Mouse (Mus musculus): ENCODE data around the gene Tfam. TPM values are rescaled to one million over a fixed set of nuclear protein-coding genes. Genes with fewer than 3 reads are reported as not detected.

Gene Tfam
- polyA plus RNA-seq, 1 experiment from 2014 or later, result 52.2 TPM

DNA sequence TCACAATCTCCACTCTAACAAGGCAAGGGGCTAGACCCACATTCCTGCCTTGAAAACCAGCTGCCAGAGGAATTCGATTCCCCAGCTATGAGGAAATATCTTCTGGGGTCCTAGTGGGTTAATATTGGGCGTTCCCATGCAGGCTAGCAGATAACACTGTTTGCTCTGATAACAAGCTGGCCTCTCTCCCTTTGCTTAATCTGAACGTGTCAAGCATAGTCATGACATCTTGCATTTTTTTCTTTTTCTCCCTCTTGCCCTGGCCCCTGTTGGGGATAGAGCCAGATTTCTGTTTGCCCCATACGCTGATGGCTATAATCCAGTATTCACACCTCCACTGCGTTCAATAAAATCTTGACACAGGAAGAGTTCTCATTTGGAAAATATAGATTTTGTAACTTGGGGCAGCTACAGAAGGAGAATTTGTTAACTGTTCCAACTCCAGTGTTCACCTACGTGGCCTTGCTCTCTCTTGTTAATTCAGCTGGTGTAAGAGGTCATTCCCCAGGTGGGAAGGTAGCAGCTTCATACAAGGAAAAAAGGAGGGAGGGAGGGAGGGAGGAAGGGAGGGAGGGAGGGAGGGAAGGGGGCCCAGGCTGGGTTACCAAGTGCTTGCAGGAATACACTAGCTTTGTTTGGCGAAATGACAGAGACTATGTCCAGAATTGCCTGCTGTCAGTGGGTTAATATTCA lies 54.6 kb downstream of the Tfam start:
- no peak overlapping the region for H3K4me2 ChIP-seq (ENCODE audit: low read length)
- 55% methylated on average over 7 of the region's 7 CpGs for WGBS
- H3K27me3 ChIP-seq (replicated peaks; ENCODE audit: control insufficient read depth, insufficient read depth, low read length), result no peaks in the 10 kb centered on the region
- H3K27ac ChIP-seq (ENCODE audit: low read length), result no peak overlapping the region
- H3K9me3 ChIP-seq (ENCODE audit: control insufficient read depth, low read length), result no peaks in the 10 kb centered on the region
- ATAC-seq, result no peak
- no peaks in the 10 kb centered on the region for H3K36me3 ChIP-seq (ENCODE audit: control insufficient read depth, insufficient read depth)
- peaks cover 2% of the 10 kb centered on the region; the same call in 1 of the 2 replicates for H3K4me1 ChIP-seq (replicated peaks; ENCODE audit: control insufficient read depth, insufficient read depth, low read length)
- H3K9ac ChIP-seq (replicated peaks; ENCODE audit: low read depth, low read length), result no peak overlapping the region
- no peak overlapping the region for H3K4me3 ChIP-seq (replicated peaks; ENCODE audit: low read length)

DNA sequence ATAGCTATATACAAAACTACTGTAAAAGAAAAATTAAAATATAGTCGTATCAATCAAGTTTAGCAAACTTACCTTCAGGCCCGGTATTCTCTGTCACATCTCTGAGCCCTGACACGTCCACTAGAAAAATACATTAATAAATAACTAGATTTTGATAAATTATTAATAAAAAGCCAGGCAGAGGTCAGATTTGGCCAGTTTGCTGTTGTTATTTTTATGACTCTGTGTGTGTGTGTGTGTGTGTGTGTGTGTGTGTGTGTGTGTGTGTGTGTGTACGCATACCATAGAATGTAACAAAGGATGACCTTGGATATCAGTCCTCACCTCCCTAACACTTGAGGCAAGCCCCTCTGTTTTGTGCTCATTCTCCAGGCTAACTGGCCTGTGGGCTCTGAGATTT lies 56.1 kb downstream of the Tfam start:
- Histone ChIP-seq H3K36me3 (ENCODE audit: control insufficient read depth, insufficient read depth) (no peaks in the 10 kb centered on the region), H3K27me3 (replicated peaks; ENCODE audit: control insufficient read depth, insufficient read depth, low read length) (no peaks in the 10 kb centered on the region), H3K4me1 (replicated peaks; ENCODE audit: control insufficient read depth, insufficient read depth, low read length) (peaks cover 2% of the 10 kb centered on the region; the same call in 1 of the 2 replicates), H3K9ac (replicated peaks; ENCODE audit: low read depth, low read length) (no peak overlapping the region), H3K4me3 (replicated peaks; ENCODE audit: low read length) (no peak overlapping the region), H3K4me2 (ENCODE audit: low read length) (no peak overlapping the region), H3K27ac (ENCODE audit: low read length) (no peak overlapping the region), H3K9me3 (ENCODE audit: control insufficient read depth, low read length) (no peaks in the 10 kb centered on the region)
- 91% methylated on average over 4 of the region's 4 CpGs for WGBS
- ATAC-seq, result no peak

DNA sequence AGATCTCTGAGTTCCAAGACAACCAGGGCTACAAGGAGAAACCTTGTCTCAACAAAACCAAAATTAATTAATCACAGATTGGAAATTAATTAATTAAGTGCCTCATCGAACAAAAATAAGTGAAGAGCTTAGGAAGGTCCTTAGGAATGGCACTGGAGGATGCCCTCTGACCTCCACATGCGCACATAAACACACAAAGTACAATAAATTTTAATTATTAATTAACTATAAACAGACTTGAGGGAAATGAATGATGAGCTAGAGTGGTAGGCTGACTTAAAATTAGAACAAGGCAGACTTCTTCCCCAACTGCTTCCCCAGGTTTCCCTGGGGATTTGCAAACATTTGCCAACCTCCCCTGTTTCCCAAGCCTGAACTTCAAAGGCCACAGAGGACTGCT lies 57.0 kb downstream of the Tfam start:
- no peak overlapping the region for H3K27ac ChIP-seq (ENCODE audit: low read length)
- H3K9ac ChIP-seq (replicated peaks; ENCODE audit: low read depth, low read length), result no peak overlapping the region
- no peak for ATAC-seq
- H3K9me3 ChIP-seq (ENCODE audit: control insufficient read depth, low read length), result no peaks in the 10 kb centered on the region
- H3K4me2 ChIP-seq (ENCODE audit: low read length), result no peak overlapping the region
- no peaks in the 10 kb centered on the region for H3K27me3 ChIP-seq (replicated peaks; ENCODE audit: control insufficient read depth, insufficient read depth, low read length)
- H3K4me1 ChIP-seq (replicated peaks; ENCODE audit: control insufficient read depth, insufficient read depth, low read length), result peaks cover 2% of the 10 kb centered on the region; the same call in 1 of the 2 replicates
- no peak overlapping the region for H3K4me3 ChIP-seq (replicated peaks; ENCODE audit: low read length)
- 82% methylated on average over 2 of the region's 2 CpGs for WGBS
- H3K36me3 ChIP-seq (ENCODE audit: control insufficient read depth, insufficient read depth), result no peaks in the 10 kb centered on the region

DNA sequence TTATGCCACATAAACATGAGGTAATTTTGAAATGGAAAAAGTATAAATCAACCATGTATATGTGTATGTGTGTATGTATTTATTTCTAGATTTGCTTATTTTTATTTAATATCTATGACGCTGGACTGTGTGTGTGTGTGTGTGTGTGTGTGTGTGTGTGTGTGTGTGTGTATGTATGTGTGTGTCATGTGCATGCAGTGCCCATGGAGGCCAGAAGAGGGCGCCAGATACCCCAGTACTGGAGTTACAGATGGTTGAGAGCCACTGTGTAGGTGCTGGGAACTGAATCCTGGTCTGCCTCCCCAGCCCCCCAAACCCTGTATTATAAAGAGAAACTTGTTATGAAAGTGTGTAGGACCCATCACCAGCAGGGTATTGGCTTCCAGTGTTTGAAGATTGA lies 58.0 kb downstream of the Tfam start:
- no peaks in the 10 kb centered on the region for H3K27me3 ChIP-seq (replicated peaks; ENCODE audit: control insufficient read depth, insufficient read depth, low read length)
- H3K9ac ChIP-seq (replicated peaks; ENCODE audit: low read depth, low read length), result no peak overlapping the region
- no peaks in the 10 kb centered on the region for H3K9me3 ChIP-seq (ENCODE audit: control insufficient read depth, low read length)
- WGBS, result 75% methylated on average over 2 of the region's 2 CpGs
- H3K27ac ChIP-seq (ENCODE audit: low read length), result no peak overlapping the region
- H3K4me1 ChIP-seq (replicated peaks; ENCODE audit: control insufficient read depth, insufficient read depth, low read length), result peaks cover 2% of the 10 kb centered on the region; the same call in 1 of the 2 replicates
- no peak for ATAC-seq
- H3K4me2 ChIP-seq (ENCODE audit: low read length), result no peak overlapping the region
- no peak overlapping the region for H3K4me3 ChIP-seq (replicated peaks; ENCODE audit: low read length)
- no peaks in the 10 kb centered on the region for H3K36me3 ChIP-seq (ENCODE audit: control insufficient read depth, insufficient read depth)

DNA sequence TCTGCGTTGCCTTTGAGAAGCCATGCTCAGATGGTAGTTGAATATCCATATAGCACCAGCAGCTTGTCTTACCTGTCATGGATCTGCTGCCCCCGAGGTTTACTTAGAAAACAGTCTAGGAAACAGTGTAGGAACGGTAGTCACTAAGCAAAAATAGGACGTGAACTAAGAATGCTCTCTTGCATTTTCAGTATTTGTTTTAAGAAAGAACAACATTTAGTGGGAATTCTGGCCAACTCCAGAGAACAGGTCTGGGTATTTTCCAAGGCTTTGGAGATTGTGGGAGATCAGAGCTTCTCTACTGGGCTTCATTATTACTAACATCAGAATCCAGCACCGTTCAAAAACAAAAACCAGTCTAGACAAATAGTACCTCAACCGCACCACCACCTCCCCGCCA lies 60.9 kb downstream of the Tfam start:
- no peaks in the 10 kb centered on the region for H3K36me3 ChIP-seq (ENCODE audit: control insufficient read depth, insufficient read depth)
- no peak overlapping the region for H3K27ac ChIP-seq (ENCODE audit: low read length)
- H3K9me3 ChIP-seq (ENCODE audit: control insufficient read depth, low read length), result no peaks in the 10 kb centered on the region
- H3K9ac ChIP-seq (replicated peaks; ENCODE audit: low read depth, low read length), result no peak overlapping the region
- no peak for ATAC-seq
- no peaks in the 10 kb centered on the region for H3K27me3 ChIP-seq (replicated peaks; ENCODE audit: control insufficient read depth, insufficient read depth, low read length)
- 90% methylated on average over 7 of the region's 7 CpGs for WGBS
- no peak overlapping the region for H3K4me2 ChIP-seq (ENCODE audit: low read length)
- no peak overlapping the region for H3K4me3 ChIP-seq (replicated peaks; ENCODE audit: low read length)
- H3K4me1 ChIP-seq (replicated peaks; ENCODE audit: control insufficient read depth, insufficient read depth, low read length), result no peaks in the 10 kb centered on the region

DNA sequence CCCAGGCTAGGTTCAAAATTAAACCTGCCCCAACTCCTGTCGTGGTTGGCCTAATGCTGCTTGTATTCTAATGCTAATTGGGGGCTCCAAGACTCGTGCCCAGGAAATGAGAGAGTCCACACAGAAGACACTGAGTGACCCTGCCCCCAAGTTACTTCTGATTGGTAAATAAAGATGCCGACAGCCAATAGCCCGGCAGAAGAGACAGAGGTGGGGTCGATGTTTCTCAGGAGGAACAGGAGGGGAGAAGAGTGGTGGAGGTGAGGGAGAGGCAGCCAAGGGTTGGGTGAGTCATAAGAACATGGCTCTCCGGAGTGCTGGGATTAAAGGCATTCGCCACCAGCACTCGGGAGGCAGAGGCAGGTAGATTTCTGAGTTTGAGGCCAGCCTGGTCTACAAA lies 61.7 kb downstream of the Tfam start:
- Histone ChIP-seq H3K27me3 (replicated peaks; ENCODE audit: control insufficient read depth, insufficient read depth, low read length) (no peaks in the 10 kb centered on the region), H3K27ac (ENCODE audit: low read length) (no peak overlapping the region), H3K9me3 (ENCODE audit: control insufficient read depth, low read length) (no peaks in the 10 kb centered on the region), H3K9ac (replicated peaks; ENCODE audit: low read depth, low read length) (no peak overlapping the region), H3K36me3 (ENCODE audit: control insufficient read depth, insufficient read depth) (no peaks in the 10 kb centered on the region), H3K4me1 (replicated peaks; ENCODE audit: control insufficient read depth, insufficient read depth, low read length) (no peaks in the 10 kb centered on the region), H3K4me2 (ENCODE audit: low read length) (no peak overlapping the region), H3K4me3 (replicated peaks; ENCODE audit: low read length) (no peak overlapping the region)
- WGBS, result 74% methylated on average over 8 of the region's 8 CpGs
- ATAC-seq, result no peak

Other genes with a start within 250 kb of the Tfam start
- 3.1 and 4.3 TPM in 2 replicates for gene Bicc1, start 78.6 kb downstream of the Tfam start, polyA plus RNA-seq (2015; fragmentation: Nextera tagmentation; extraction: Ambion mirVana)
- gene Ube2d1, start 47.0 kb upstream of the Tfam start, polyA plus RNA-seq (2015; fragmentation: Nextera tagmentation; extraction: Ambion mirVana), result 186 and 198 TPM in 2 replicates
- gene Cisd1, start 106.7 kb upstream of the Tfam start, polyA plus RNA-seq (2015; fragmentation: Nextera tagmentation; extraction: Ambion mirVana), result 242 and 252 TPM in 2 replicates
- gene Ipmk, start 109.5 kb upstream of the Tfam start, polyA plus RNA-seq (2015; fragmentation: Nextera tagmentation; extraction: Ambion mirVana), result 18.8 and 20.1 TPM in 2 replicates